In genomic region chr2:126337143-126337542, GRCm38 (mm10) we compare ENCODE assay signal across 15 mouse cellular contexts.
"Had no signal": no experiment of that assay in that cellular context is flagged by ENCODE, and none has a peak within 500 bp of the region (broad histone marks: within the 10 kb centered on the region; RNA-seq: fewer than 3 reads in every experiment).

No protein-coding gene starts in this region.

- DNase-seq: gastrocnemius, postnatal 14 days; gastrocnemius, postnatal 36 days; heart, adult 2 months; heart, postnatal 14 days; heart, postnatal 4 days; kidney, adult 18-20 months; kidney, adult 8-10 months; kidney, postnatal 10 days; kidney, postnatal 25 days; kidney, postnatal 4 days; liver had no signal

- ATAC-seq: hindbrain, embryonic 16.5 days; inflammation-experienced regulatory T-cells, adult 6 months; intestine, embryonic 15.5 days; intestine, postnatal 0 days had no signal
